Comparison of ENCODE assay signal across 28 mouse cellular contexts in the genomic region with DNA sequence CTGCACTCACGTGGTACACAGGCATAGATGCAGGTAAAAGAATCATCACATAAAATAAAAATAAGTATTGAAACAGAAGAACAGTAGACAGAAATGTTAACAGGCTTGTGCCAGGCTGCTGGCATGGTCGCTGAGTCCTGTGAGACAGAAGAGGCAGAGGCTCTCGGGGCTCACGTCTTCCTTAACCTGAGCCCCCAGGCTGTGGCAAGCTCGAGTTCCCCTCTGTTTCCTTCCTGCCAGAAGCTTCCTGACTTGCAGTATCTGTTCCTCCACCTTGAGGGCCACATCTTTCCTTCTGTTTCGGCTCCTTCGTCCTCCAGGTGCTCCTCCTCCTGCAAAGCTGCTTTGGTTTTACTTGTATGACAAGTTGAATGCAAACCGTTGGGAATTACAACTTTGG.
DNase-seq lines count a peak whose midpoint lies in the region; ATAC-seq and TF ChIP-seq lines count a peak whose summit lies in the region.
"Had no signal": no experiment of that assay in that cellular context is flagged by ENCODE, and none has a peak within 500 bp of the region (broad histone marks: within the 10 kb centered on the region; RNA-seq: fewer than 3 reads in every experiment).

No protein-coding gene starts in this region.

- no peak for TF ChIP-seq POLR2A in bone marrow, adult 2 months (IDR thresholded peaks at IDR 0.05; ENCODE audit: borderline replicate concordance, control insufficient read depth, low read depth, low read length)

- intact Hi-C loops in left cerebral cortex, postnatal 25 days (cut with DNase I) = no loop called here

- ATAC-seq in midbrain, embryonic 16.5 days = no peak
- ATAC-seq: forebrain, postnatal 0 days; intestine, postnatal 0 days; Patski had no signal

- WGBS in bone marrow, adult 2 months = 10% methylated on average over 8 of the region's 8 CpGs
- WGBS in midbrain, embryonic 16.5 days = 87% methylated on average over 8 of the region's 8 CpGs

- no peak overlapping the region for H3K4me3 ChIP-seq in bone marrow, adult 2 months (replicated peaks; ENCODE audit: control insufficient read depth, low read depth, low read length)
- H3K4me3 ChIP-seq in midbrain, embryonic 16.5 days (ENCODE audit: low read depth, low read length) = no peak overlapping the region
- H3K4me3 ChIP-seq: embryonic facial prominence, embryonic 10.5 days; embryonic facial prominence, embryonic 15.5 days; forebrain, embryonic 12.5 days; heart, embryonic 10.5 days; heart, embryonic 15.5 days; hindbrain, embryonic 13.5 days; layer of hippocampus, adult 2 months; liver, embryonic 13.5 days had no signal

- peaks cover 27% of the 10 kb centered on the region for H3K4me1 ChIP-seq in bone marrow, adult 2 months (ENCODE audit: control insufficient read depth, insufficient read depth, low read length)
- H3K4me1 ChIP-seq in midbrain, embryonic 16.5 days (ENCODE audit: control insufficient read depth, insufficient read depth, low read length) = peaks cover 4% of the 10 kb centered on the region; the same call in 1 of the 2 replicates
- H3K4me1 ChIP-seq: embryonic facial prominence, embryonic 15.5 days; heart, embryonic 10.5 days; heart, embryonic 15.5 days; liver, embryonic 13.5 days had no signal

- TF ChIP-seq CTCF in bone marrow, adult 2 months (IDR thresholded peaks at IDR 0.05; ENCODE audit: control insufficient read depth, insufficient read depth, low read length) = no peak

- no peak overlapping the region for H3K4me2 ChIP-seq in midbrain, embryonic 16.5 days (ENCODE audit: low read length)
- H3K4me2 ChIP-seq: embryonic facial prominence, embryonic 15.5 days; forebrain, embryonic 12.5 days; heart, embryonic 15.5 days; hindbrain, embryonic 13.5 days; liver, embryonic 13.5 days had no signal

- H3K36me3 ChIP-seq in midbrain, embryonic 16.5 days (ENCODE audit: control insufficient read depth, insufficient read depth, low read length) = no peaks in the 10 kb centered on the region
- H3K36me3 ChIP-seq: embryonic facial prominence, embryonic 10.5 days; embryonic facial prominence, embryonic 15.5 days; forebrain, embryonic 12.5 days; heart, embryonic 10.5 days; heart, embryonic 15.5 days; hindbrain, embryonic 13.5 days; liver, embryonic 13.5 days had no signal

- peak overlapping the region; percentile 57 for H3K27ac ChIP-seq in bone marrow, adult 2 months (ENCODE audit: control insufficient read depth, insufficient read depth, low read depth, low read length, poor library complexity)
- no peak overlapping the region for H3K27ac ChIP-seq in midbrain, embryonic 16.5 days (ENCODE audit: low read length)
- H3K27ac ChIP-seq: embryonic facial prominence, embryonic 10.5 days; embryonic facial prominence, embryonic 15.5 days; forebrain, embryonic 12.5 days; heart, embryonic 10.5 days; heart, embryonic 15.5 days; hindbrain, embryonic 13.5 days; layer of hippocampus, adult 2 months; liver, embryonic 13.5 days; macrophage had no signal

- H3K9ac ChIP-seq in midbrain, embryonic 16.5 days (ENCODE audit: low read depth, low read length) = no peak overlapping the region
- H3K9ac ChIP-seq: embryonic facial prominence, embryonic 15.5 days; forebrain, embryonic 12.5 days; forebrain, postnatal 0 days; heart, embryonic 15.5 days; hindbrain, embryonic 13.5 days; liver, embryonic 13.5 days had no signal

- H3K27me3 ChIP-seq in midbrain, embryonic 16.5 days (ENCODE audit: control insufficient read depth, insufficient read depth, low read depth, low read length) = no peaks in the 10 kb centered on the region
- H3K27me3 ChIP-seq: embryonic facial prominence, embryonic 15.5 days; forebrain, embryonic 12.5 days; heart, embryonic 15.5 days; hindbrain, embryonic 13.5 days; liver, embryonic 13.5 days had no signal

- DNase-seq in heart, adult 11 months = peak; percentile 46
- DNase-seq in heart, adult 9 months (ENCODE audit: low spot score in 2 of 2) = no peak
- DNase-seq in testis, postnatal 10 days (ENCODE audit: low spot score) = peak; percentile 17
- DNase-seq in testis, postnatal 14 days (ENCODE audit: low spot score) = no peak
- DNase-seq in naive thymus-derived CD4-positive, alpha-beta T cell, adult 2 months (ENCODE audit: low read depth) = peak; percentile 23
- no peak for DNase-seq in left cerebral cortex, postnatal 25 days (ENCODE audit: low spot score in 2 of 2)
- DNase-seq: adrenal gland, postnatal 14 days; cerebellum, adult 11-12 months; forebrain, postnatal 0 days; heart, postnatal 36 days; kidney, adult 9 months; left cerebral cortex, postnatal 4 days; liver, embryonic 13.5 days; lung, adult 2 months; lung, postnatal 10 days; midbrain, embryonic 14.5 days had no signal

- H3K9me3 ChIP-seq in midbrain, embryonic 16.5 days (replicated peaks; ENCODE audit: control insufficient read depth, low read length, poor library complexity, severe bottlenecking) = no peaks in the 10 kb centered on the region
- H3K9me3 ChIP-seq: embryonic facial prominence, embryonic 10.5 days; embryonic facial prominence, embryonic 15.5 days; forebrain, embryonic 12.5 days; heart, embryonic 10.5 days; heart, embryonic 15.5 days; hindbrain, embryonic 13.5 days; liver, embryonic 13.5 days had no signal

Comparison
In these comparisons a context has a peak if more than half of its experiments do, and no peak if none do; other contexts are left out.
1. DNase-seq: peak in heart, adult 11 months (single experiment), testis, postnatal 10 days (single experiment) and naive thymus-derived CD4-positive, alpha-beta T cell, adult 2 months (single experiment); none in heart, adult 9 months (0 of 2), testis, postnatal 14 days (single experiment) and left cerebral cortex, postnatal 25 days (0 of 2).